Mouse (Mus musculus) myocyte (in vitro differentiated cells): ENCODE results near the gene Cabcoco1.

Source experiments
- MAX ChIP-seq: IDR thresholded peaks from one replicate; pipeline ENCODE4 v1.6.1; 2011; ENCODE audit warnings: low read depth, mild to moderate bottlenecking, control low read depth
- MYOG ChIP-seq, 3 experiments: IDR thresholded peaks; one replicate each; pipeline ENCODE4 v1.6.1; 2011; ENCODE audit warnings: control low read depth in 2 of 3, low read depth in 2 of 3, mild to moderate bottlenecking in 2 of 3; ENCODE audit not compliant: insufficient read length in 2 of 3, control insufficient read depth in 1 of 3, insufficient read depth in 1 of 3
- POLR2A ChIP-seq: IDR thresholded peaks from one replicate; pipeline ENCODE4 v1.6.1; 2011; ENCODE audit warnings: low read depth, mild to moderate bottlenecking, control low read depth, moderate library complexity; ENCODE audit not compliant: insufficient read length
- POLR2AphosphoS2 ChIP-seq: IDR thresholded peaks from one replicate; pipeline ENCODE4 v1.6.1; 2011; ENCODE audit warnings: low read depth, control low read depth; ENCODE audit not compliant: insufficient read length
- USF1 ChIP-seq: IDR thresholded peaks from one replicate; pipeline ENCODE4 v1.6.1; 2011; ENCODE audit warnings: low read depth, mild to moderate bottlenecking, control low read depth, moderate library complexity

- TF ChIP-seq USF1 (no peak), MAX (no peak), POLR2AphosphoS2 (no peak), POLR2A (no peak), MYOG (IDR thresholded peaks at IDR 0.05; ENCODE audit: control insufficient read depth in 1 of 3, insufficient read depth in 1 of 3, insufficient read length in 2 of 3, low read depth in 2 of 3) (no peak)
Observed at GRCm38 (mm10) chr10:68522106-68522505, 19.6 kb downstream of the Cabcoco1 start.
